Mouse (Mus musculus) lung, adult 2 months (tissue): ENCODE measurements around the gene Cmtm5.

ENCODE experiments used
- CTCF ChIP-seq: fragments of 200-500 bp; IDR thresholded peaks from 2 replicates; pipeline ENCODE4 v1.5.1; 2011; ENCODE audit warnings: mild to moderate bottlenecking, low read length, control low read depth; ENCODE audit not compliant: insufficient read depth
- POLR2A ChIP-seq: fragments of 200-500 bp; IDR thresholded peaks from 2 replicates; pipeline ENCODE4 v1.6.1; 2011; ENCODE audit warnings: low read depth, mild to moderate bottlenecking, control low read depth, low read length, borderline replicate concordance; ENCODE audit errors: extremely low read depth

- TF ChIP-seq CTCF (no peak), POLR2A (no peak)
Measured at GRCm38 (mm10) chr14:54908682-54909081, 27.4 kb upstream of the Cmtm5 start.
